Mouse (Mus musculus) lung, adult 2 months (tissue): ENCODE measurements at regions not wholly inside any gene's neighbourhood (a gene's known extent, or its start where the extent isn't known, plus 50 kb on each side); places are given as distances from the start of the nearest gene placed in this dataset.

Experiments
- CTCF ChIP-seq: fragments of 200-500 bp; IDR thresholded peaks from 2 replicates; pipeline ENCODE4 v1.5.1; 2011; ENCODE audit warnings: mild to moderate bottlenecking, low read length, control low read depth; ENCODE audit not compliant: insufficient read depth
- POLR2A ChIP-seq: fragments of 200-500 bp; IDR thresholded peaks from 2 replicates; pipeline ENCODE4 v1.6.1; 2011; ENCODE audit warnings: low read depth, mild to moderate bottlenecking, control low read depth, low read length, borderline replicate concordance; ENCODE audit errors: extremely low read depth

DNA sequence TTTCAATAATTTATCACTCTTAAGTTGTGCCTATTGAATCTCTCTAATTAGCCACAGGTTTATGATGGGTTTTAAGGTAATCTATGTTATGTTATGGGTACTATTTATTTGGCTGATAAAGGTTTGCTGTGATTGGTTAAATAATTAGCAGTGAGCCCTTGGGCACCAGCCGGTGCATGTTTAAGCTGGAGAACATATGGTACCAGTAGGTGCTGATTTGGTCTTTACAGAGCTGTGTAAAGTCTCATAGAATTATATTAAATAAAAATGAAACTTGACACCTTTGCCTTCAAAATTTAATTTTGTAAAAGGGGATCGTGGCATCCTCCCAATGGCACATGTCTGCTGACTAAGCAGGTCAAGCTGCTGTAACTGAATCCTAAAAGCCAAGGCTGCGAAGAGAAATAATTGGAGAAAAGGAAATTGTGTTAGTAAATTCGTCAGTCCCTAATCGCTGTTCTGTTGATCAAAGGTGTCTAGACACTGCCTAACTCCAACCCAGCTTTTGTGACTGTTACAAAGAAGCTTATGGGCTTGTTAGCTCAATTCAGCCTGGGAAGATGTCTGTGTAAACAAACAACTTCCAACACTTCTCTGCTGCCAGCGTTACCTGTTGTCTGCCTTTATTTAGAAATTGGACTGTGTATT, 2234.6 kb downstream of the 4930444P10Rik start:
- no peak for TF ChIP-seq POLR2A
- no peak for TF ChIP-seq CTCF
